Mouse (Mus musculus) stomach, postnatal 0 days (tissue): ENCODE results near the gene Rnf187. TPM values are rescaled to one million over a fixed set of nuclear protein-coding genes. Genes with fewer than 3 reads are reported as not detected.
"Not testable (repeated sequence)": the region's sequence is repeated elsewhere in the genome, so short reads cannot be mapped to it uniquely, and the experiment has no call there.

Experiments
- ATAC-seq: fragments of 200-750 bp; cut with Nextera tagmentation; 2 replicates; pipeline ENCODE4 v1.8.0; 2017; ENCODE audit not compliant: low FRiP score, low TSS enrichment
- DNase-seq: peaks from one replicate; pipeline ENCODE4 v3.0.0-alpha.2; 2016; ENCODE audit warnings: low spot score
- H3K27ac ChIP-seq: fragments of 300-500 bp; sonication (generic); replicated peaks from 2 replicates; pipeline ENCODE4 v1.5.1; 2014; ENCODE audit warnings: mild to moderate bottlenecking, control low read depth
- H3K27me3 ChIP-seq: fragments of 300-500 bp; sonication (generic); 2 replicates; pipeline ENCODE4 v1.6.1; 2014; ENCODE audit warnings: low read length; ENCODE audit not compliant: control insufficient read depth, insufficient read depth
- H3K36me3 ChIP-seq: fragments of 300-500 bp; sonication (generic); 2 replicates; pipeline ENCODE4 v1.6.1; 2014; ENCODE audit warnings: low read length, mixed read lengths; ENCODE audit not compliant: control insufficient read depth, insufficient read depth
- H3K4me1 ChIP-seq: fragments of 300-500 bp; sonication (generic); replicated peaks from 2 replicates; pipeline ENCODE4 v1.6.1; 2014; ENCODE audit warnings: antibody characterized with exemption; ENCODE audit not compliant: control insufficient read depth, insufficient read depth
- H3K4me2 ChIP-seq: fragments of 300-500 bp; sonication (generic); replicated peaks from 2 replicates; pipeline ENCODE4 v1.6.1; 2014; ENCODE audit warnings: low read depth, mild to moderate bottlenecking, control low read depth, moderate library complexity
- H3K4me3 ChIP-seq: fragments of 300-500 bp; sonication (generic); 2 replicates; pipeline ENCODE4 v1.5.1; 2014; ENCODE audit warnings: low read depth, low read length, control low read depth
- H3K9ac ChIP-seq: fragments of 300-500 bp; sonication (generic); 2 replicates; pipeline ENCODE4 v1.6.1; 2014; ENCODE audit warnings: mild to moderate bottlenecking, low read length, control low read depth, mixed read lengths
- H3K9me3 ChIP-seq: fragments of 300-500 bp; sonication (generic); 2 replicates; pipeline ENCODE4 v1.6.1; 2016; ENCODE audit warnings: low read length; ENCODE audit not compliant: control insufficient read depth
- CTCF ChIP-seq: IDR thresholded peaks from 2 replicates; pipeline ENCODE4 v1.5.1; 2016; ENCODE audit warnings: antibody characterized with exemption, low read depth, mild to moderate bottlenecking, moderate library complexity
- EP300 ChIP-seq: optimal IDR thresholded peaks from 2 replicates; pipeline ENCODE3; 2016; ENCODE audit warnings: antibody characterized with exemption
- WGBS: fragments of 180-500 bp; shearing (Covaris S2); extraction: QIAGEN DNeasy Blood & Tissue Kit; methylation state at CpG from one replicate; pipeline ENCODE4 v1.1.7; 2014; 5-methylcytosine and 5-hydroxymethylcytosine counted together
- polyA plus RNA-seq: library from polyadenylated mRNA; unstranded; fragments of >200 nt; fragmentation: Nextera tagmentation; extraction: Ambion mirVana; gene quantifications from 2 replicates; pipeline ENCODE4 v1.2.1, GENCODE M21; 2015

Rnf187 gene
- polyA plus RNA-seq, 1 experiment from 2014 or later = 136 TPM

DNA sequence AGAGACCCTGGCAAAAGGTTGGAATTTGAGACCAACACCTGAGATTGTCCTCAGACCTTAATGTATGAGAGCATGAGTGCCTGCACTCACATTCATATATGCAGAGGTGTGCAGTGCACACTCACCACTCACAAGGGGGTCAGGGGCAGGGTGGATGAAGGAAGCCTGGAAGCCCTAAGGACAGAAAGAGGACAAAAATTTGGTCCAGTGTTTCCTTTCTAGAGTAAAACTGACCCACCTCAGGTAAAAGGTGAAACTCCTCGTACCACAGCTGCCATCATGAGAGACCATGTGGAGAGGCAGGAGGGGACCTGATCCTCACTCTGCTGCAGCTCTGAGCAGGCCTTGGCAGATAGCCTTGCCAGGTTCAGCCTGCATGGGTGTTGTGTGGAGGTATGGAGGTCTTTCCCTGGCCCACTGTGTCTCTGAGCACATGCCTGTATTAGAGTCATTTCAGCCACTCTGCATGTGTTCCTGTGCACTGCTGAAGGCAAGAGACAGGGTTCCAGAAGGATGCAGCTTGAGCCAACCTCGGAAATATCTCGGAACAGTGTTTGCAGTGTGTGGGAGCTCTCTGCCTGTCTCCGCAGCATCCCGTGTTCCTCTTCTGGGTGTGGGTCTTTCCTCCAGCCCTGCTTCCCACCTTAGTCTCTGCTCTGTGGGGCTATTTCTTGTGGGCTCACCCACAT is 18.7 kb upstream of the Rnf187 start:
- H3K36me3 ChIP-seq = no peaks in the 10 kb centered on the region
- no peak overlapping the region; the same call in 1 of the 2 replicates for H3K4me3 ChIP-seq
- H3K9me3 ChIP-seq = no peaks in the 10 kb centered on the region
- H3K27ac ChIP-seq = no peak overlapping the region
- peak overlapping the region; percentile 79 for H3K4me2 ChIP-seq
- TF ChIP-seq EP300 (no peak), CTCF (no peak)
- H3K9ac ChIP-seq = no peak overlapping the region
- H3K4me1 ChIP-seq = no peaks in the 10 kb centered on the region; the same call in 1 of the 2 replicates
- DNase-seq (no peak), ATAC-seq (no peak)
- no peaks in the 10 kb centered on the region for H3K27me3 ChIP-seq
- 77% methylated on average over 5 of the region's 5 CpGs for WGBS

GRCm38 (mm10) chr11:58955868-58956257 is 17.1 kb upstream of the Rnf187 start:
- Histone ChIP-seq H3K4me3 (peak overlapping the region; percentile 55), H3K9ac (peak overlapping the region; percentile 84; the same call in 1 of the 2 replicates), H3K4me2 (peak overlapping the region; percentile 79), H3K36me3 (no peaks in the 10 kb centered on the region), H3K27ac (no peak overlapping the region), H3K4me1 (no peaks in the 10 kb centered on the region; the same call in 1 of the 2 replicates), H3K9me3 (no peaks in the 10 kb centered on the region), H3K27me3 (no peaks in the 10 kb centered on the region)
- TF ChIP-seq EP300 (no peak), CTCF (no peak)
- DNase-seq (no peak), ATAC-seq (no peak)
- 9% methylated on average over 8 of the region's 8 CpGs for WGBS

DNA sequence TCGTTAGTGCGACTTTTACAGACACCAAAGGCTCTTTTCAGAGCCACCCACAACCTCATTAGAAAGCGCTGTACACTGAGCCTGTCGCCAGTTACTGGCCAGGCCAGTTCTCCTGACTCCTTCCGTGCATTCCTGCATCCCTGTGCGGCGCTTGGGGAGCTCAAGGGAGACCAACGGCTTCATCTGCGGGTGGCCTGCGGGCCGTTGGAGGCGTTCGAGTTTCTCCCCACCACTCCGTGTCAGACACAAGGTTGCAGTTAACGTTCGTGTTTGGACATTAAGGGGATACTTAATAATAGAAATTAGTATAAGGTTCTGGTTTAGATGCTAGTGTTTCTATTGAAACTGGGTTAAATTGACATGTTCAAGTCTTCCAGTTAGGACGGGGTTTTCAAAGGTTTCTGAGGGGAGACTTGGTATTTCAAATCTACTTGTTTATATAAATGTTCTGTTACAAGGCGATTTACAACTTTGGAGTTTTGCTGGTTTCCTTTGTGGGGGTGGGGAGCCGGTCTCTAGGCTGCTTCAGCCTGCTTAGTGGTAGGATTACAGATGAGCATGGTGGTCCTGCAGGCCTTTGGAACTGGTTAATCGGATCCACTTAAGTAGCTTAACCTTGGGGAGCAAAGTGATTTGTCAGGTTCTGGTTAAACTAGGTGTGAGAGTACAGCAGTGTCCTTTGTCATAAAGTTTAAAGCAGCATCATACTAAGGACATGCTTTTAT is 16.6 kb upstream of the Rnf187 start:
- peak; percentile 15 for DNase-seq
- Histone ChIP-seq H3K27me3 (no peaks in the 10 kb centered on the region), H3K4me2 (peak overlapping the region; percentile 79), H3K9me3 (no peaks in the 10 kb centered on the region), H3K4me3 (peak overlapping the region; percentile 55), H3K9ac (peak overlapping the region; percentile 84), H3K4me1 (no peaks in the 10 kb centered on the region; the same call in 1 of the 2 replicates), H3K27ac (peak overlapping the region; percentile 97), H3K36me3 (no peaks in the 10 kb centered on the region)
- WGBS = under 1% methylated on average over 20 of the region's 20 CpGs
- peak; percentile 67; the same call in 1 of the 2 replicates for ATAC-seq
- TF ChIP-seq CTCF (no peak), EP300 (no peak)

- Histone ChIP-seq H3K4me3 (peak within 1 kb of the TSS; percentile 55), H3K9ac (peak within 1 kb of the TSS; percentile 84), H3K27ac (peak within 1 kb of the TSS; percentile 97), H3K36me3 (no peaks in the 10 kb centered on the region), H3K4me2 (peak within 1 kb of the TSS; percentile 79), H3K9me3 (no peaks in the 10 kb centered on the region), H3K27me3 (no peaks in the 10 kb centered on the region), H3K4me1 (no peaks in the 10 kb centered on the region; the same call in 1 of the 2 replicates)
- DNase-seq = peak; percentile 87
- peak; percentile 93 for ATAC-seq
- TF ChIP-seq CTCF (peak; percentile 75), EP300 (no peak)
- under 1% methylated on average over 49 of the region's 49 CpGs for whole genome bisulfite sequencing
Observed at GRCm38 (mm10) chr11:58954420-58955142, 15.9 kb upstream of the Rnf187 start, which contains the start of the genes Hist3h2a and Trim17. Gene Hist3h2a, plus strand, starts transcription at chr11:58954685. Gene Trim17, plus strand, starts transcription at chr11:58954685.

DNA sequence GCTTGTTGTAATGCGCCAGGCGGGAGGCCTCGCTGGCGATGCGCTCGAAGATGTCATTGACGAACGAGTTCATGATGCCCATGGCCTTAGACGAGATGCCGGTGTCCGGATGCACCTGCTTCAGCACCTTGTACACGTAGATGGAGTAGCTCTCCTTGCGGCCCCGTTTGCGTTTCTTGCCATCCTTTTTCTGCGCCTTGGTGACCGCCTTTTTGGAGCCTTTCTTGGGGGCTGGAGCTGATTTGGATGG is 15.4 kb upstream of the Rnf187 start:
- DNase-seq, H3K27me3 ChIP-seq, H3K36me3 ChIP-seq, H3K4me1 ChIP-seq, ATAC-seq, H3K9me3 ChIP-seq: not testable (repeated sequence)
- Histone ChIP-seq H3K9ac (peak overlapping the region; percentile 60; the same call in 1 of the 2 replicates), H3K4me2 (peak overlapping the region; percentile 79), H3K4me3 (peak overlapping the region; percentile 55), H3K27ac (peak overlapping the region; percentile 97)
- 0% methylated on average over 17 of the region's 17 CpGs for WGBS
